Mouse (Mus musculus) liver, postnatal 0 days (tissue): ENCODE data around the gene Abi1.

Source experiments
- CTCF ChIP-seq: sonication (generic); IDR thresholded peaks from 2 replicates; pipeline ENCODE4 v1.5.1; 2016; ENCODE audit warnings: antibody characterized with exemption, low read depth
- EP300 ChIP-seq: IDR thresholded peaks from 2 replicates; pipeline ENCODE4 v1.6.1; 2016; ENCODE audit warnings: antibody characterized with exemption, low read depth, mild to moderate bottlenecking

- TF ChIP-seq EP300: no peak
- no peak for TF ChIP-seq CTCF
These were observed 37.7 kb upstream of the Abi1 start for GRCm38 (mm10) chr2:23077693-23078092.
